Mouse (Mus musculus) heart, embryonic 14.5 days (tissue): ENCODE measurements around the gene Cisd2. TPM values are rescaled to one million over a fixed set of nuclear protein-coding genes. Genes with fewer than 3 reads are reported as not detected.

Source experiments
- ATAC-seq: fragments of 200-750 bp; cut with Nextera tagmentation; 2 replicates; pipeline ENCODE4 v1.8.0; 2017; ENCODE audit warnings: low read depth, moderate TSS enrichment; ENCODE audit not compliant: insufficient number of reproducible peaks, insufficient read depth, low FRiP score
- H3K27ac ChIP-seq, 2 experiments: fragments of 200-500 bp in 1 of 2; fragments of 300-500 bp in 1 of 2; sonication (generic) in 1 of 2; replicated peaks in 1 of 2; 2 replicates each; pipeline ENCODE4 v1.5.1; 2012 to 2014; ENCODE audit warnings: low read depth in 2 of 2, low read length in 2 of 2, control low read depth in 1 of 2, mild to moderate bottlenecking in 1 of 2, mixed read lengths in 1 of 2; ENCODE audit not compliant: control insufficient read depth in 1 of 2, insufficient read depth in 1 of 2
- H3K27me3 ChIP-seq: fragments of 300-500 bp; sonication (generic); 2 replicates; pipeline ENCODE4 v1.6.1; 2014; ENCODE audit warnings: mild to moderate bottlenecking, low read length, control low read depth; ENCODE audit not compliant: control insufficient read depth, insufficient read depth
- H3K36me3 ChIP-seq: fragments of 300-500 bp; sonication (generic); 2 replicates; pipeline ENCODE4 v1.6.1; 2014; ENCODE audit warnings: mild to moderate bottlenecking, control low read depth, low read length, mixed read lengths; ENCODE audit not compliant: control insufficient read depth, insufficient read depth
- H3K4me1 ChIP-seq, 2 experiments: fragments of 200-500 bp in 1 of 2; fragments of 300-500 bp in 1 of 2; sonication (generic) in 1 of 2; 2 replicates each; pipeline ENCODE4 v1.6.1; 2012 to 2014; ENCODE audit warnings: low read length in 2 of 2, control low read depth in 1 of 2, mixed read lengths in 1 of 2; ENCODE audit not compliant: control insufficient read depth in 2 of 2, insufficient read depth in 2 of 2
- H3K4me2 ChIP-seq: fragments of 300-500 bp; sonication (generic); 2 replicates; pipeline ENCODE4 v1.6.1; 2014; ENCODE audit warnings: mild to moderate bottlenecking, low read length
- H3K4me3 ChIP-seq, 2 experiments: fragments of 200-500 bp in 1 of 2; fragments of 300-500 bp in 1 of 2; sonication (generic) in 1 of 2; 2 replicates each; pipeline ENCODE4 v1.5.1; 2012 to 2014; ENCODE audit warnings: low read length in 2 of 2, mild to moderate bottlenecking in 2 of 2, control low read depth in 1 of 2, low read depth in 1 of 2, moderate library complexity in 1 of 2; ENCODE audit not compliant: control insufficient read depth in 1 of 2, insufficient read depth in 1 of 2
- H3K9ac ChIP-seq: fragments of 300-500 bp; sonication (generic); 2 replicates; pipeline ENCODE4 v1.6.1; 2014; ENCODE audit warnings: mild to moderate bottlenecking, low read length
- H3K9me3 ChIP-seq: fragments of 300-500 bp; sonication (generic); 2 replicates; pipeline ENCODE4 v1.6.1; 2016; ENCODE audit warnings: low read length, control low read depth; ENCODE audit not compliant: control insufficient read depth
- WGBS: fragments of 180-500 bp; shearing (Covaris S2); extraction: QIAGEN DNeasy Blood & Tissue Kit; methylation state at CpG from one replicate; pipeline ENCODE4 v1.1.7; 2014; 5-methylcytosine and 5-hydroxymethylcytosine counted together
- polyA plus RNA-seq: library from polyadenylated mRNA; unstranded; fragments of >200 nt; fragmentation: Nextera tagmentation; extraction: Ambion mirVana; gene quantifications from 2 replicates; pipeline ENCODE4 v1.2.1, GENCODE M21; 2014

The Cisd2 gene
- polyA plus RNA-seq, 1 experiment from 2014 or later, result 47.2 TPM

- Histone ChIP-seq H3K4me1 (0 out of 4 replicates have a peak, but pooled peaks cover 0 to 2% of the 10 kb centered on the region in 2 experiments), H3K4me3 (no peak overlapping the region), H3K9me3 (no peaks in the 10 kb centered on the region), H3K27ac (no peak overlapping the region), H3K4me2 (no peak overlapping the region), H3K9ac (no peak overlapping the region), H3K27me3 (no peaks in the 10 kb centered on the region), H3K36me3 (no peaks in the 10 kb centered on the region)
- ATAC-seq, result no peak
- 67% methylated on average over 6 of the region's 6 CpGs for WGBS
Observed at GRCm38 (mm10) chr3:135396081-135396480, 27.6 kb downstream of the Cisd2 start.

- Histone ChIP-seq H3K9ac (no peak overlapping the region), H3K36me3 (no peaks in the 10 kb centered on the region), H3K9me3 (no peaks in the 10 kb centered on the region), H3K4me3 (no peak overlapping the region), H3K4me2 (no peak overlapping the region), H3K27me3 (no peaks in the 10 kb centered on the region), H3K27ac (no peak overlapping the region), H3K4me1 (0 out of 4 replicates have a peak, but pooled peaks cover 0 to 2% of the 10 kb centered on the region in 2 experiments)
- ATAC-seq, result no peak
- 78% methylated on average over 5 of the region's 5 CpGs for WGBS
Observed at GRCm38 (mm10) chr3:135395085-135395484, 28.6 kb downstream of the Cisd2 start.

- no peak for ATAC-seq
- 33% methylated on average over 6 of the region's 6 CpGs for WGBS
- Histone ChIP-seq H3K4me3 (no peak overlapping the region), H3K4me2 (no peak overlapping the region), H3K4me1 (0 out of 4 replicates have a peak, but pooled peaks cover 0 to 2% of the 10 kb centered on the region in 2 experiments), H3K9me3 (no peaks in the 10 kb centered on the region), H3K27ac (no peak overlapping the region), H3K9ac (no peak overlapping the region), H3K36me3 (no peaks in the 10 kb centered on the region), H3K27me3 (no peaks in the 10 kb centered on the region)
Observed at GRCm38 (mm10) chr3:135393186-135393585, 30.5 kb downstream of the Cisd2 start.

GRCm38 (mm10) chr3:135379868-135380267 lies 43.9 kb downstream of the Cisd2 start:
- Histone ChIP-seq H3K27me3 (no peaks in the 10 kb centered on the region), H3K9me3 (no peaks in the 10 kb centered on the region), H3K27ac (no peak overlapping the region), H3K9ac (no peak overlapping the region), H3K4me3 (no peak overlapping the region), H3K4me1 (0 out of 4 replicates have a peak, but pooled peaks cover 0 to 3% of the 10 kb centered on the region in 2 experiments), H3K4me2 (no peak overlapping the region), H3K36me3 (no peaks in the 10 kb centered on the region)
- WGBS, result 84% methylated on average over 4 of the region's 4 CpGs
- no peak for ATAC-seq

- Histone ChIP-seq H3K27ac (no peak overlapping the region), H3K4me2 (no peak overlapping the region), H3K9ac (no peak overlapping the region), H3K36me3 (no peaks in the 10 kb centered on the region), H3K9me3 (no peaks in the 10 kb centered on the region), H3K27me3 (no peaks in the 10 kb centered on the region), H3K4me3 (no peak overlapping the region), H3K4me1 (0 out of 4 replicates have a peak, but pooled peaks cover 0 to 3% of the 10 kb centered on the region in 2 experiments)
- WGBS, result 83% methylated on average over 10 of the region's 10 CpGs
- ATAC-seq, result no peak
Observed at GRCm38 (mm10) chr3:135377445-135377844, 46.3 kb downstream of the Cisd2 start.

- no peak overlapping the region for H3K27ac ChIP-seq
- H3K36me3 ChIP-seq, result no peaks in the 10 kb centered on the region
- H3K9me3 ChIP-seq, result no peaks in the 10 kb centered on the region
- H3K4me2 ChIP-seq, result no peak overlapping the region
- H3K27me3 ChIP-seq, result no peaks in the 10 kb centered on the region
- 0 out of 4 replicates have a peak, but pooled peaks cover 0 to 3% of the 10 kb centered on the region in 2 experiments for H3K4me1 ChIP-seq
- no peak for ATAC-seq
- no peak overlapping the region for H3K9ac ChIP-seq
- H3K4me3 ChIP-seq, result no peak overlapping the region
- 75% methylated on average over 3 of the region's 3 CpGs for WGBS
Observed at GRCm38 (mm10) chr3:135375836-135376235, 47.9 kb downstream of the Cisd2 start.

- no peak for ATAC-seq
- Histone ChIP-seq H3K4me1 (no peaks in the 10 kb centered on the region), H3K27ac (no peak overlapping the region), H3K9ac (no peak overlapping the region), H3K4me3 (no peak overlapping the region), H3K4me2 (no peak overlapping the region), H3K9me3 (no peaks in the 10 kb centered on the region), H3K36me3 (no peaks in the 10 kb centered on the region), H3K27me3 (no peaks in the 10 kb centered on the region)
- WGBS, result 81% methylated on average over 4 of the region's 4 CpGs
Observed at GRCm38 (mm10) chr3:135357394-135357793, 66.3 kb downstream of the Cisd2 start.
